Mouse (Mus musculus) myocyte (in vitro differentiated cells): ENCODE measurements around the gene Ly9.

ENCODE experiments used
- CEBPB ChIP-seq: IDR thresholded peaks from 2 replicates; pipeline ENCODE4 v1.6.1; 2011; ENCODE audit warnings: mild to moderate bottlenecking, moderate library complexity; ENCODE audit not compliant: poor library complexity, insufficient read depth, severe bottlenecking
- MAX ChIP-seq: IDR thresholded peaks from one replicate; pipeline ENCODE4 v1.6.1; 2011; ENCODE audit warnings: low read depth, mild to moderate bottlenecking, control low read depth
- MYOD1 ChIP-seq, 3 experiments: IDR thresholded peaks; one replicate each; pipeline ENCODE4 v1.6.1; 2011; ENCODE audit warnings: control low read depth in 2 of 3, low read depth in 2 of 3, mild to moderate bottlenecking in 2 of 3, moderate library complexity in 1 of 3; ENCODE audit not compliant: insufficient read length in 2 of 3, control insufficient read depth in 1 of 3
- MYOG ChIP-seq, 3 experiments: IDR thresholded peaks; one replicate each; pipeline ENCODE4 v1.6.1; 2011; ENCODE audit warnings: control low read depth in 2 of 3, low read depth in 2 of 3, mild to moderate bottlenecking in 2 of 3; ENCODE audit not compliant: insufficient read length in 2 of 3, control insufficient read depth in 1 of 3, insufficient read depth in 1 of 3
- POLR2A ChIP-seq: IDR thresholded peaks from one replicate; pipeline ENCODE4 v1.6.1; 2011; ENCODE audit warnings: low read depth, mild to moderate bottlenecking, control low read depth, moderate library complexity; ENCODE audit not compliant: insufficient read length
- SRF ChIP-seq: IDR thresholded peaks from one replicate; pipeline ENCODE4 v1.6.1; 2011; ENCODE audit warnings: low read depth; ENCODE audit not compliant: control insufficient read depth, insufficient read length
- TCF12 ChIP-seq: IDR thresholded peaks from one replicate; pipeline ENCODE4 v1.6.1; 2011; ENCODE audit warnings: mild to moderate bottlenecking, control low read depth; ENCODE audit not compliant: poor library complexity, insufficient read depth, severe bottlenecking
- USF1 ChIP-seq: IDR thresholded peaks from one replicate; pipeline ENCODE4 v1.6.1; 2011; ENCODE audit warnings: low read depth, mild to moderate bottlenecking, control low read depth, moderate library complexity

DNA sequence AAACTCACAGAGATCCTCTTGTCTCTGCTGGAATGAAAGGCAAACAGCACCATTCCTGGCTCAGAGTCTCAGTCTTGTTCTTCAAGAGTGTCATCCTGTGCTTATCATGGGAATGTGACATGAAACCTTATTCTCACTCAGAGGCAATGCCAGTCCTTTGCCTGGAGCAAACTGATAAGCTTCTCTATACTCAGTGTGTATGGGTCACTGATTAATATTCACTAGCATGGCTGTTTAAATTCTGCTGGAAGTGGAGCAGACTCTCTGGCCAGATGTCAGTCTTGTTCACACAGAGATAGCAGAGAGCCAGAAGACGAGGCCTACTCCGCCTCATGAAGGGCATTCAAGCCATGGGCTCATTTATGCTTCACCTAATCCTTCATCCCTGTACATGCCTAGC, 22.6 kb downstream of the Ly9 start:
- TF ChIP-seq POLR2A (no peak), MYOG (IDR thresholded peaks at IDR 0.05; ENCODE audit: control insufficient read depth in 1 of 3, insufficient read depth in 1 of 3, insufficient read length in 2 of 3, low read depth in 2 of 3) (no peak), CEBPB (no peak), TCF12 (no peak), MAX (no peak), USF1 (no peak), MYOD1 (IDR thresholded peaks at IDR 0.05; ENCODE audit: control insufficient read depth in 1 of 3, insufficient read length in 2 of 3, low read depth in 2 of 3) (no peak), SRF (no peak)
